Mouse (Mus musculus) cerebellum, adult 11 months (tissue): ENCODE measurements at regions not wholly inside any gene's neighbourhood (a gene's known extent, or its start where the extent isn't known, plus 50 kb on each side); places are given as distances from the start of the nearest gene placed in this dataset.

Experiments used
- DNase-seq: peaks from one replicate; pipeline ENCODE4 v3.0.0; 2022

DNA sequence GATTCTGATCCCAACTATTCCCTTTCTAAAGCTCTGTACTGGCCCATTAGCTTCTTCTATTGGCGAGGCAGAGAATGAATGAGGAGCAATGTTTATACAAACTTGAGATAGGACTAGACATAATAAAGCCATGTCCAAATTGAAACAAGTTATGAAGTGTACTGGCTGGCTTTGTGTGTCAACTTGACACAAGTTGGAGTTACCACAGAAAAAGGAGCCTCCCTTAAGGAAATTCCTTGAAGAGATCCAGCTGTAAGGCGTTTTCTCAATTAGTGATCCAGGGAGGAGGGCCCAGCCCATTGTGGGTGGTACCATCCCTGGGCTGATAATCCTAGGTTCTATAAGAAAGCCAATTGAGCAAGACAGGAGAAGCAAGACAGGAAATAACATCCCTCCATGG lies 135.9 kb upstream of the Cr2 start:
- no peak for DNase-seq

GRCm38 (mm10) chr1:195285076-195285475 lies 108.6 kb upstream of the Cr2 start:
- DNase-seq: no peak

DNA sequence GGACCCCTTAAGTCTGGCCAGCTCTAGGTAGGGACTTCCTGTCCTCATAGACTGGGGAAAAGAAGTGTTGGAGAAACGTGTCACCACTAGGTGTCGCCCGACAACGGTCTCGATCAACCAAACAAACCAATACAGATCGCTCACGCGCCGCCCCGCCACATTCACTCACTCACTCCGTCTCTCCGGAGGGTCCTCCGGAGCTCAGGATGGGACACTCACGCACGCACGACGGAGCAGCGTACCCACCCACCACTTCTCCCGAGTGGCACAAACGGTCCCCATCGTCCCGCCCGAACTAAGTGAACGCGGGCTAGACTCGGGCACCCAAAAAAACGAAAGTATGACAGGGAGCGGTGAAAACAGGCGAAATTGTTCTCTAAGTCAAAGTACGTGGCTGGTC lies 65.0 kb upstream of the Cr2 start:
- peak; percentile 91 for DNase-seq

DNA sequence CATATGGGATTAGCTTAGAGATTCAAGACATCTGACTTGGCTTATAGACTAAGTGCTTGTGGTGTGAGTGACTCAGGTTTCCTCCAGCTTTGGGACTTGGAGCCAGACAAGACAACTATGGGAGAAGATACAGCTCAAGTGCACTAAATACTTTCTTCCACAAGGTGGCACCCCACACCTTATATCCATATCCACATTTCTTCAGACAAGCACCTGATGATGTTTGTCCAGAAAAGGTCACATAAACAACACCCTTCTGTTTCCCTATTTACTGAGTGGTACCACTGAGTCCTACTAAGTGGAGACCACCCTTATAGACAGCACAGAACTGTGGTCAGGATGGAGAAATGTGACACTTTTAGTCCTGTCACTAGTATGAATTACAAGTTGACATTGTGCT lies 56.1 kb upstream of the Cr2 start:
- peak; percentile 14 for DNase-seq

GRCm38 (mm10) chr1:195227007-195227406 lies 50.5 kb upstream of the Cr2 start:
- DNase-seq: no peak
